Mouse (Mus musculus) hindbrain, embryonic 16.5 days (tissue): ENCODE measurements around the gene Wsb1. TPM values are rescaled to one million over a fixed set of nuclear protein-coding genes. Genes with fewer than 3 reads are reported as not detected.

Experiments
- ATAC-seq: fragments of 200-750 bp; cut with Nextera tagmentation; 2 replicates; pipeline ENCODE4 v1.8.0; 2017; ENCODE audit warnings: moderate TSS enrichment, moderate library complexity
- H3K27ac ChIP-seq: fragments of 300-500 bp; sonication (generic); 2 replicates; pipeline ENCODE4 v1.5.1; 2014; ENCODE audit warnings: low read depth, mild to moderate bottlenecking, control low read depth, low read length, moderate library complexity
- H3K27me3 ChIP-seq: fragments of 300-500 bp; sonication (generic); replicated peaks from 2 replicates; pipeline ENCODE4 v1.6.1; 2014; ENCODE audit warnings: low read length; ENCODE audit not compliant: control insufficient read depth, insufficient read depth
- H3K36me3 ChIP-seq: fragments of 300-500 bp; sonication (generic); 2 replicates; pipeline ENCODE4 v1.6.1; 2014; ENCODE audit warnings: mild to moderate bottlenecking, low read length, moderate library complexity, mixed read lengths; ENCODE audit not compliant: control insufficient read depth, insufficient read depth
- H3K4me1 ChIP-seq: fragments of 300-500 bp; sonication (generic); 2 replicates; pipeline ENCODE4 v1.6.1; 2014; ENCODE audit warnings: low read depth, low read length; ENCODE audit not compliant: control insufficient read depth, insufficient read depth
- H3K4me2 ChIP-seq: fragments of 300-500 bp; sonication (generic); 2 replicates; pipeline ENCODE4 v1.6.1; 2014; ENCODE audit warnings: mild to moderate bottlenecking, low read length, control low read depth, moderate library complexity
- H3K4me3 ChIP-seq: fragments of 300-500 bp; sonication (generic); 2 replicates; pipeline ENCODE4 v1.5.1; 2014; ENCODE audit warnings: mild to moderate bottlenecking, low read length, control low read depth, moderate library complexity
- H3K9ac ChIP-seq: fragments of 300-500 bp; sonication (generic); 2 replicates; pipeline ENCODE4 v1.6.1; 2014; ENCODE audit warnings: low read depth, mild to moderate bottlenecking, control low read depth, low read length, moderate library complexity
- H3K9me3 ChIP-seq: fragments of 300-500 bp; sonication (generic); 2 replicates; pipeline ENCODE4 v1.6.1; 2014; ENCODE audit warnings: mild to moderate bottlenecking, low read length, moderate library complexity; ENCODE audit not compliant: control insufficient read depth
- WGBS: fragments of 180-500 bp; shearing (Covaris S2); extraction: QIAGEN DNeasy Blood & Tissue Kit; methylation state at CpG from one replicate; pipeline ENCODE4 v1.1.7; 2014; 5-methylcytosine and 5-hydroxymethylcytosine counted together
- polyA plus RNA-seq: library from polyadenylated mRNA; unstranded; fragments of >200 nt; fragmentation: Nextera tagmentation; extraction: Ambion mirVana; gene quantifications from 2 replicates; pipeline ENCODE4 v1.2.1, GENCODE M21; 2015

Gene Wsb1
- polyA plus RNA-seq, 1 experiment from 2014 or later, result 380 TPM

- ATAC-seq, result no peak
- Histone ChIP-seq H3K4me3 (no peak overlapping the region), H3K27me3 (no peaks in the 10 kb centered on the region), H3K36me3 (no peaks in the 10 kb centered on the region), H3K9me3 (no peaks in the 10 kb centered on the region), H3K4me1 (no peaks in the 10 kb centered on the region), H3K27ac (no peak overlapping the region), H3K4me2 (no peak overlapping the region), H3K9ac (no peak overlapping the region)
- WGBS, result 85% methylated on average over 1 of the region's 1 CpGs
Measured at GRCm38 (mm10) chr11:79192176-79192575, 62.3 kb downstream of the Wsb1 start.

DNA sequence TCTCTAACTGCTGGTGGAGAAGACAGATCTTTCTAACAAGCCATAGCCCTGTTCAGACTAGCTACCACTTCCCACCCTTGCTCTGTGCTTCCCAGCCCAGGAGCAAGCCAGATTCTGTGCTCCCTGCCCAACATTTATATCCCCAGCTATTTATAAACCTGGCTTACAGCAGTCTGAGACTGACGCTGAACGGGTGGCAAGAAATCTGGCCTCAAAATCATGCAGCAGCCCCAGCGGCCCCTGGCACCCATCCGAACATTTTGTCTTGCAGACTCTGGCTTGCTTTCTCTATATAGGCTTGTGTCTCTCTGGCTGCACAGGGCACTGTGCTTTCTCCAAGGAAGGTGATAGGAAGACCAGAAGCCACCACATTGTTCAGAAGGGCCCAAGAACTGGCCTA is 63.3 kb downstream of the Wsb1 start:
- no peaks in the 10 kb centered on the region for H3K9me3 ChIP-seq
- H3K4me2 ChIP-seq, result no peak overlapping the region
- H3K36me3 ChIP-seq, result no peaks in the 10 kb centered on the region
- H3K4me1 ChIP-seq, result no peaks in the 10 kb centered on the region
- WGBS, result 75% methylated on average over 4 of the region's 4 CpGs
- no peak overlapping the region for H3K27ac ChIP-seq
- no peak overlapping the region for H3K9ac ChIP-seq
- no peak for ATAC-seq
- H3K27me3 ChIP-seq, result no peaks in the 10 kb centered on the region
- H3K4me3 ChIP-seq, result no peak overlapping the region

DNA sequence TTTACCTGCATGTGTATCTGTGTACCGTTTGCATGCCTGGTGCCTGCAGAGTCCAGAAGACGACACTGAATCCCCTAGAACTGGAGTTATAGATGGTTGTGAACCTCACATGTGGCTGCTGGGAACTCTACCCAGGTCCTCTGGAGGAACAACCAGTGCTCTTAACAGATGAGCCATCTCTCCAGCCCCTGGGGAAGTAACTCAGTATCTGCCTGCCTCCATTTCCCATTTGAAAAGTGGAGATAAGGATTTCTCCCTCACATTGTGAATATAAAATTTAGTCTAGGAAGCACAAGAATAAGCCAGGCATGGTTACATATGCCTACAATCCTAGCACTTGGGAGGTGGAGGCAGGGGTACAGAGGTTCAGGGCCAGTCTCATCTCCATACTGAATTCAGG is 64.2 kb downstream of the Wsb1 start:
- Histone ChIP-seq H3K9ac (no peak overlapping the region), H3K4me2 (no peak overlapping the region), H3K4me3 (no peak overlapping the region), H3K4me1 (no peaks in the 10 kb centered on the region), H3K36me3 (no peaks in the 10 kb centered on the region), H3K9me3 (no peaks in the 10 kb centered on the region), H3K27me3 (no peaks in the 10 kb centered on the region), H3K27ac (no peak overlapping the region)
- ATAC-seq, result no peak
- 86% methylated on average over 2 of the region's 2 CpGs for WGBS

Other genes starting within 250 kb of the Wsb1 start
- gene Ksr1, start 108.3 kb downstream of the Wsb1 start, polyA plus RNA-seq, result 4.4 and 6.1 TPM in 2 replicates
- not detected in 2 replicates for gene Gm9964, start 42.2 kb upstream of the Wsb1 start, polyA plus RNA-seq
- gene Nf1, start 85.0 kb upstream of the Wsb1 start, polyA plus RNA-seq, result 5.1 TPM in 2 replicates
- 12.5 and 17.1 TPM in 2 replicates for gene Omg, start 249.4 kb upstream of the Wsb1 start, polyA plus RNA-seq